Mouse (Mus musculus): ENCODE data around the gene Cltc. TPM values are rescaled to one million over a fixed set of nuclear protein-coding genes. Genes with fewer than 3 reads are reported as not detected.
"Not testable (repeated sequence)": the region's sequence is repeated elsewhere in the genome, so short reads cannot be mapped to it uniquely, and the experiment has no call there.

The Cltc gene
- polyA plus RNA-seq, 1 experiment from 2014 or later = 132 TPM

- Histone ChIP-seq H3K9me3 (no peaks in the 10 kb centered on the region), H3K36me3 (replicated peaks) (peaks cover 11% of the 10 kb centered on the region), H3K4me1 (peaks cover 27% of the 10 kb centered on the region), H3K27me3 (replicated peaks; ENCODE audit: low read depth, poor library complexity, severe bottlenecking) (no peaks in the 10 kb centered on the region), H3K4me3 (peak overlapping the region; percentile 71), H3K27ac (replicated peaks) (peak overlapping the region; percentile 96)
- DNase-seq (ENCODE audit: low spot score) = peak; percentile 12
- WGBS = 6% methylated on average over 31 of the region's 31 CpGs
Observed at GRCm38 (mm10) chr11:86756156-86757141, 916 bp downstream of the Cltc start.

GRCm38 (mm10) chr11:86752404-86752803, 5.0 kb downstream of the Cltc start:
- peaks cover 17% of the 10 kb centered on the region for H3K4me1 ChIP-seq
- no peaks in the 10 kb centered on the region for H3K9me3 ChIP-seq
- no peak for DNase-seq (ENCODE audit: low spot score)
- no peaks in the 10 kb centered on the region for H3K27me3 ChIP-seq (replicated peaks; ENCODE audit: low read depth, poor library complexity, severe bottlenecking)
- no peak overlapping the region for H3K4me3 ChIP-seq
- no peak overlapping the region for H3K27ac ChIP-seq (replicated peaks)
- peaks cover 29% of the 10 kb centered on the region for H3K36me3 ChIP-seq (replicated peaks)

GRCm38 (mm10) chr11:86751010-86751409, 6.4 kb downstream of the Cltc start:
- Histone ChIP-seq H3K4me3 (no peak overlapping the region), H3K27me3 (replicated peaks; ENCODE audit: low read depth, poor library complexity, severe bottlenecking) (no peaks in the 10 kb centered on the region), H3K27ac (replicated peaks) (no peak overlapping the region), H3K9me3 (no peaks in the 10 kb centered on the region), H3K4me1 (peaks cover 12% of the 10 kb centered on the region), H3K36me3 (replicated peaks) (peaks cover 29% of the 10 kb centered on the region)
- no peak for DNase-seq (ENCODE audit: low spot score)
- WGBS = 98% methylated on average over 1 of the region's 1 CpGs

- Histone ChIP-seq H3K27me3 (replicated peaks; ENCODE audit: low read depth, poor library complexity, severe bottlenecking) (no peaks in the 10 kb centered on the region), H3K4me1 (peaks cover 2% of the 10 kb centered on the region; the same call in 1 of the 2 replicates), H3K9me3 (no peaks in the 10 kb centered on the region), H3K36me3 (replicated peaks) (peaks cover 29% of the 10 kb centered on the region), H3K27ac (replicated peaks) (no peak overlapping the region), H3K4me3 (no peak overlapping the region)
- WGBS = 96% methylated on average over 3 of the region's 3 CpGs
- DNase-seq (ENCODE audit: low spot score) = no peak
Observed at GRCm38 (mm10) chr11:86749776-86750423, 7.5 kb downstream of the Cltc start.

GRCm38 (mm10) chr11:86745634-86746404, 11.5 kb downstream of the Cltc start:
- Histone ChIP-seq H3K27me3 (replicated peaks; ENCODE audit: low read depth, poor library complexity, severe bottlenecking) (no peaks in the 10 kb centered on the region), H3K36me3 (replicated peaks) (peaks cover 18% of the 10 kb centered on the region), H3K4me1 (no peaks in the 10 kb centered on the region), H3K27ac (replicated peaks) (no peak overlapping the region), H3K9me3 (no peaks in the 10 kb centered on the region), H3K4me3 (no peak overlapping the region)
- no peak for DNase-seq (ENCODE audit: low spot score)
- WGBS = 75% methylated on average over 3 of the region's 3 CpGs

GRCm38 (mm10) chr11:86742605-86743004, 14.8 kb downstream of the Cltc start:
- H3K36me3 ChIP-seq (replicated peaks) = peaks cover 8% of the 10 kb centered on the region
- no peaks in the 10 kb centered on the region for H3K9me3 ChIP-seq
- no peak for DNase-seq (ENCODE audit: low spot score)
- no peak overlapping the region for H3K27ac ChIP-seq (replicated peaks)
- H3K4me3 ChIP-seq = no peak overlapping the region
- no peaks in the 10 kb centered on the region for H3K27me3 ChIP-seq (replicated peaks; ENCODE audit: low read depth, poor library complexity, severe bottlenecking)
- WGBS = 77% methylated on average over 2 of the region's 2 CpGs
- H3K4me1 ChIP-seq = no peaks in the 10 kb centered on the region

GRCm38 (mm10) chr11:86741505-86741904, 15.9 kb downstream of the Cltc start:
- WGBS = 96% methylated on average over 5 of the region's 5 CpGs

GRCm38 (mm10) chr11:86739470-86739869, 17.9 kb downstream of the Cltc start:
- H3K27me3 ChIP-seq (replicated peaks; ENCODE audit: low read depth, poor library complexity, severe bottlenecking) = no peaks in the 10 kb centered on the region
- H3K4me3 ChIP-seq = no peak overlapping the region
- no peaks in the 10 kb centered on the region for H3K4me1 ChIP-seq
- H3K27ac ChIP-seq (replicated peaks) = no peak overlapping the region
- 92% methylated on average over 2 of the region's 2 CpGs for WGBS
- no peak for DNase-seq (ENCODE audit: low spot score)
- H3K36me3 ChIP-seq (replicated peaks) = peaks cover 29% of the 10 kb centered on the region
- H3K9me3 ChIP-seq = no peaks in the 10 kb centered on the region

More at GRCm38 (mm10) chr11:86741505-86741904, 15.9 kb downstream of the Cltc start:
- no peaks in the 10 kb centered on the region for H3K4me1 ChIP-seq
- H3K27ac ChIP-seq (replicated peaks) = no peak overlapping the region
- H3K9me3 ChIP-seq = no peaks in the 10 kb centered on the region
- no peak overlapping the region for H3K4me3 ChIP-seq
- no peak for DNase-seq (ENCODE audit: low spot score)
- H3K27me3 ChIP-seq (replicated peaks; ENCODE audit: low read depth, poor library complexity, severe bottlenecking) = no peaks in the 10 kb centered on the region
- H3K36me3 ChIP-seq (replicated peaks) = peaks cover 12% of the 10 kb centered on the region

GRCm38 (mm10) chr11:86738956-86739355, 18.4 kb downstream of the Cltc start:
- no peaks in the 10 kb centered on the region for H3K4me1 ChIP-seq
- peaks cover 34% of the 10 kb centered on the region for H3K36me3 ChIP-seq (replicated peaks)
- no peaks in the 10 kb centered on the region for H3K9me3 ChIP-seq
- H3K27ac ChIP-seq (replicated peaks) = no peak overlapping the region
- WGBS = 96% methylated on average over 1 of the region's 1 CpGs
- H3K27me3 ChIP-seq (replicated peaks; ENCODE audit: low read depth, poor library complexity, severe bottlenecking) = no peaks in the 10 kb centered on the region
- no peak overlapping the region for H3K4me3 ChIP-seq
- no peak for DNase-seq (ENCODE audit: low spot score)

GRCm38 (mm10) chr11:86738308-86738707, 19.1 kb downstream of the Cltc start:
- WGBS = 94% methylated on average over 1 of the region's 1 CpGs
- H3K27me3 ChIP-seq (replicated peaks; ENCODE audit: low read depth, poor library complexity, severe bottlenecking); H3K9me3 ChIP-seq; H3K4me1 ChIP-seq; DNase-seq (ENCODE audit: low spot score); H3K4me3 ChIP-seq; H3K27ac ChIP-seq (replicated peaks): not testable (repeated sequence)
- H3K36me3 ChIP-seq (replicated peaks) = peaks cover 40% of the 10 kb centered on the region

GRCm38 (mm10) chr11:86737301-86738000, 19.9 kb downstream of the Cltc start:
- no peak overlapping the region for H3K27ac ChIP-seq (replicated peaks)
- H3K4me3 ChIP-seq = no peak overlapping the region
- H3K4me1 ChIP-seq = no peaks in the 10 kb centered on the region
- no peaks in the 10 kb centered on the region for H3K9me3 ChIP-seq
- H3K27me3 ChIP-seq (replicated peaks; ENCODE audit: low read depth, poor library complexity, severe bottlenecking) = no peaks in the 10 kb centered on the region
- 88% methylated on average over 8 of the region's 8 CpGs for WGBS
- DNase-seq (ENCODE audit: low spot score) = no peak
- H3K36me3 ChIP-seq (replicated peaks) = peaks cover 49% of the 10 kb centered on the region

GRCm38 (mm10) chr11:86734993-86735392, 22.4 kb downstream of the Cltc start:
- no peak overlapping the region for H3K4me3 ChIP-seq
- H3K9me3 ChIP-seq = no peaks in the 10 kb centered on the region
- no peak for DNase-seq (ENCODE audit: low spot score)
- peaks cover 63% of the 10 kb centered on the region for H3K36me3 ChIP-seq (replicated peaks)
- no peaks in the 10 kb centered on the region for H3K27me3 ChIP-seq (replicated peaks; ENCODE audit: low read depth, poor library complexity, severe bottlenecking)
- H3K4me1 ChIP-seq = no peaks in the 10 kb centered on the region
- no peak overlapping the region for H3K27ac ChIP-seq (replicated peaks)
- 91% methylated on average over 4 of the region's 4 CpGs for WGBS
